Mouse (Mus musculus) c-Kit-positive CD71-negative TER-119-negative erythroid progenitor cells, embryonic 14.5 days (primary cell): ENCODE results near the gene Vmn1r44.
"Not testable (repeated sequence)": the region's sequence is repeated elsewhere in the genome, so short reads cannot be mapped to it uniquely, and the experiment has no call there.

Source experiments
- DNase-seq: peaks from one replicate; pipeline ENCODE4 v3.0.0-alpha.2; 2013; ENCODE audit warnings: low read depth

The Vmn1r44 gene

GRCm38 (mm10) chr6:89883360-89883759, at the start of gene Vmn1r44:
Vmn1r44 (plus strand) TSS chr6:89883660.
- no peak for DNase-seq

GRCm38 (mm10) chr6:89857552-89857951, 25.9 kb upstream of the Vmn1r44 start:
- DNase-seq = no peak

GRCm38 (mm10) chr6:89859839-89860238, 23.6 kb upstream of the Vmn1r44 start:
- DNase-seq = no peak

- DNase-seq = no peak
Measured at GRCm38 (mm10) chr6:89863792-89864191, 19.7 kb upstream of the Vmn1r44 start.

GRCm38 (mm10) chr6:89867276-89867675, 16.2 kb upstream of the Vmn1r44 start:
- no peak for DNase-seq

- no peak for DNase-seq
Measured at GRCm38 (mm10) chr6:89867976-89868375, 15.5 kb upstream of the Vmn1r44 start.

- DNase-seq = not testable (repeated sequence)
Measured at GRCm38 (mm10) chr6:89876313-89876712, 7.1 kb upstream of the Vmn1r44 start, which contains the start of the genes Vmn1r42 and Vmn1r43. Vmn1r42 (minus strand) TSS chr6:89876413. Vmn1r43 (minus strand) TSS chr6:89876413.

- DNase-seq = no peak
Measured at GRCm38 (mm10) chr6:89876963-89877362, 6.5 kb upstream of the Vmn1r44 start.

- no peak for DNase-seq
Measured at GRCm38 (mm10) chr6:89880867-89881266, 2.6 kb upstream of the Vmn1r44 start.

- no peak for DNase-seq
Measured at GRCm38 (mm10) chr6:89883812-89884211, 352 bp downstream of the Vmn1r44 start.

- not testable (repeated sequence) for DNase-seq
Measured at GRCm38 (mm10) chr6:89940498-89940897, 57.0 kb downstream of the Vmn1r44 start, which contains the start of gene Vmn1r45. Vmn1r45 (minus strand) TSS chr6:89940598.

GRCm38 (mm10) chr6:89940926-89941325, 57.5 kb downstream of the Vmn1r44 start:
- DNase-seq = no peak
